Mouse (Mus musculus): ENCODE data around the gene Baiap2.
A peak's percentile ranks its signal among the peaks of the same experiment; 100 is the strongest.

DNA sequence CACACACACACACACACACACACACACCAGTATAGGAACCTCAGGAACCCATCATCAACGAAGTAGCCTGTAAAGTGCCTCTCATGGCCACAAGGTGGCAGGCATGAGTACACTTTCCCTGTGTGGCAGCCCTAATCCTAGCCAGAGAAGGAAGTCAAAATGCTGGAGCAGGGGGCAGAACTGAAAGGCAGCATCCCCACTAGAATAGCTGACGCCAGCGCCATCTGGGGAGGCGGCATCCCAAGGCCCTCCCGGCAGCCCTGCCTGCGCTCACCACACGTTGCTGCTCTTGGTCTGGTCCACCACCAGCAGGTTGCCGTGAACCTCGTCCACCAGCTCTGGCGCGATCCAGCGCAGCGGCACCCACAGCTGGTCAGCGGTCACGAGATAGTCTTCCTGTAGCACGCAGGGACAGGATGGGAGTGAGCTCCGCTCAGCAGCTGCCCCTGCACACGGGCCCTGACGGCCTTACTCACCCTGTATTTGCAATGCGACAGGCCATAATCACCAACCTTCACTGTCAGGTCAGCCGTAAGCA, 70.7 kb downstream of the Baiap2 start:
- TF ChIP-seq USF1 (IDR thresholded peaks at IDR 0.05; ENCODE audit: low read depth, low read length), result no peak
- TF ChIP-seq CTCF (conservative IDR thresholded peaks at IDR 0.05 in 1 of 2, IDR thresholded peaks at IDR 0.05 in 1 of 2; ENCODE audit: low read depth in 2 of 2, low read length in 2 of 2), result peak; percentile 84 to 91
- TF ChIP-seq EP300 (IDR thresholded peaks at IDR 0.05; ENCODE audit: low read length), result no peak
- TF ChIP-seq MAFK (IDR thresholded peaks at IDR 0.05; ENCODE audit: insufficient replicate concordance, low read length), result peak; percentile 20; the same call in 1 of the 2 replicates
- peak; percentile 20; the same call in 1 of the 2 replicates for TF ChIP-seq BHLHE40 (IDR thresholded peaks at IDR 0.05; ENCODE audit: low read depth, low read length)
- TF ChIP-seq CHD2 (IDR thresholded peaks at IDR 0.05; ENCODE audit: low read length), result no peak
- TF ChIP-seq RCOR1 (conservative IDR thresholded peaks at IDR 0.05; ENCODE audit: low read depth, low read length), result no peak
- no peak for TF ChIP-seq KAT2A (IDR thresholded peaks at IDR 0.05; ENCODE audit: insufficient replicate concordance, low read length)
- TF ChIP-seq ELF1 (IDR thresholded peaks at IDR 0.05; ENCODE audit: low read depth, low read length), result peak; percentile 57
- no peak for TF ChIP-seq POLR2A (IDR thresholded peaks at IDR 0.05; ENCODE audit: low read depth, low read length)
- TF ChIP-seq MYC (IDR thresholded peaks at IDR 0.05; ENCODE audit: low read depth, low read length), result no peak
- no peak for TF ChIP-seq PAX5 (IDR thresholded peaks at IDR 0.05; ENCODE audit: low read length)

Data from CH12.LX (cell line).